Mouse (Mus musculus) embryonic facial prominence, embryonic 14.5 days (tissue): ENCODE data around the gene Sipa1. TPM values are rescaled to one million over a fixed set of nuclear protein-coding genes. Genes with fewer than 3 reads are reported as not detected.

Experiments
- ATAC-seq: fragments of 200-750 bp; cut with Nextera tagmentation; 2 replicates; pipeline ENCODE4 v1.8.0; 2017; ENCODE audit warnings: low read depth, moderate number of reproducible peaks, moderate TSS enrichment
- DNase-seq: peaks from one replicate; pipeline ENCODE4 v3.0.0-alpha.2; 2015; ENCODE audit warnings: low spot score
- H3K27ac ChIP-seq: fragments of 300-500 bp; sonication (generic); replicated peaks from 2 replicates; pipeline ENCODE4 v1.5.1; 2014; ENCODE audit warnings: low read depth, mild to moderate bottlenecking, low read length, moderate library complexity
- H3K27me3 ChIP-seq: fragments of 300-500 bp; sonication (generic); replicated peaks from 2 replicates; pipeline ENCODE4 v1.6.1; 2014; ENCODE audit warnings: low read length; ENCODE audit not compliant: control insufficient read depth, insufficient read depth
- H3K36me3 ChIP-seq: fragments of 300-500 bp; sonication (generic); 2 replicates; pipeline ENCODE4 v1.6.1; 2014; ENCODE audit warnings: low read length, mixed read lengths; ENCODE audit not compliant: control insufficient read depth, insufficient read depth
- H3K4me1 ChIP-seq: fragments of 300-500 bp; sonication (generic); 2 replicates; pipeline ENCODE4 v1.6.1; 2014; ENCODE audit warnings: antibody characterized with exemption, low read length; ENCODE audit not compliant: control insufficient read depth, insufficient read depth
- H3K4me2 ChIP-seq: fragments of 300-500 bp; sonication (generic); 2 replicates; pipeline ENCODE4 v1.6.1; 2014; ENCODE audit warnings: low read depth, mild to moderate bottlenecking, low read length, moderate library complexity, mixed read lengths
- H3K4me3 ChIP-seq: fragments of 300-500 bp; sonication (generic); 2 replicates; pipeline ENCODE4 v1.5.1; 2014; ENCODE audit warnings: low read depth, mild to moderate bottlenecking, low read length
- H3K9ac ChIP-seq: fragments of 300-500 bp; sonication (generic); 2 replicates; pipeline ENCODE4 v1.6.1; 2014; ENCODE audit warnings: low read depth, mild to moderate bottlenecking, low read length, moderate library complexity, mixed read lengths
- H3K9me3 ChIP-seq: fragments of 300-500 bp; sonication (generic); 2 replicates; pipeline ENCODE4 v1.6.1; 2016; ENCODE audit warnings: low read length; ENCODE audit not compliant: control insufficient read depth
- WGBS: fragments of 180-500 bp; shearing (Covaris S2); extraction: QIAGEN DNeasy Blood & Tissue Kit; methylation state at CpG from one replicate; pipeline ENCODE4 v1.1.7; 2014; 5-methylcytosine and 5-hydroxymethylcytosine counted together
- polyA plus RNA-seq: library from polyadenylated mRNA; unstranded; fragments of >200 nt; fragmentation: Nextera tagmentation; extraction: Ambion mirVana; gene quantifications from 2 replicates; pipeline ENCODE4 v1.2.1, GENCODE M21; 2014

Gene Sipa1
- polyA plus RNA-seq, 1 experiment from 2014 or later, result 24.4 TPM

DNA sequence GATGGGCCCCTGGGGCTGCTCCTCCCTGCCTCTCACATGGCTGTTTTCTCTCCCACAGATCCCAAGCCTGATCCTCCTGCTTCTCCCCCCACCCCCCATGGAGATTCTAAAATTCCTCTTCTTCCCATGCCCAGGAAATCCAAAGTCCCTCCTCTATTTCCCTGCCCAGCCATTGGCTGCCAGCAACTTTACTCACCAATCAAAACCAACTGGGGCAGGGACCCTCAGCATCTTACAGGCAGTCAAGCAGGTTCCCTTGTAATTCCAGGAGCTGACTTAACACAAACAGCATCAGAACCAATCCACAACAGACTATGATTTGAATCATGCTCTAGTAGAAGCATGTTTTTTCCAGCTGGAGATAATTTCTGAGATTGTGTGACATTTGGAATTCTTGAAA, 33.6 kb downstream of the Sipa1 start:
- Histone ChIP-seq H3K27me3 (no peaks in the 10 kb centered on the region), H3K9ac (no peak overlapping the region), H3K4me3 (no peak overlapping the region), H3K4me1 (no peaks in the 10 kb centered on the region), H3K27ac (no peak overlapping the region), H3K36me3 (no peaks in the 10 kb centered on the region), H3K4me2 (no peak overlapping the region), H3K9me3 (no peaks in the 10 kb centered on the region)
- no peak for DNase-seq
- ATAC-seq, result no peak

GRCm38 (mm10) chr19:5625311-5625710, 38.2 kb downstream of the Sipa1 start:
- no peaks in the 10 kb centered on the region for H3K4me1 ChIP-seq
- H3K4me3 ChIP-seq, result no peak overlapping the region
- no peaks in the 10 kb centered on the region for H3K36me3 ChIP-seq
- H3K27me3 ChIP-seq, result no peaks in the 10 kb centered on the region
- no peaks in the 10 kb centered on the region for H3K9me3 ChIP-seq
- no peak overlapping the region for H3K27ac ChIP-seq
- no peak overlapping the region for H3K4me2 ChIP-seq
- H3K9ac ChIP-seq, result no peak overlapping the region
- 90% methylated on average over 8 of the region's 8 CpGs for WGBS
- no peak for DNase-seq
- ATAC-seq, result no peak

GRCm38 (mm10) chr19:5621884-5622283, 41.6 kb downstream of the Sipa1 start:
- ATAC-seq, result no peak
- no peaks in the 10 kb centered on the region for H3K9me3 ChIP-seq
- no peak overlapping the region for H3K4me3 ChIP-seq
- H3K36me3 ChIP-seq, result no peaks in the 10 kb centered on the region
- no peak overlapping the region for H3K4me2 ChIP-seq
- H3K27ac ChIP-seq, result no peak overlapping the region
- H3K9ac ChIP-seq, result no peak overlapping the region
- no peaks in the 10 kb centered on the region for H3K4me1 ChIP-seq
- WGBS, result 85% methylated on average over 5 of the region's 5 CpGs
- no peak for DNase-seq
- no peaks in the 10 kb centered on the region for H3K27me3 ChIP-seq

- Histone ChIP-seq H3K4me3 (no peak overlapping the region), H3K27ac (no peak overlapping the region), H3K27me3 (no peaks in the 10 kb centered on the region), H3K9ac (no peak overlapping the region), H3K4me1 (no peaks in the 10 kb centered on the region), H3K9me3 (no peaks in the 10 kb centered on the region), H3K36me3 (no peaks in the 10 kb centered on the region), H3K4me2 (no peak overlapping the region)
- DNase-seq (no peak), ATAC-seq (no peak)
- WGBS, result 86% methylated on average over 4 of the region's 4 CpGs
Observed at GRCm38 (mm10) chr19:5620007-5620406, 43.5 kb downstream of the Sipa1 start.

DNA sequence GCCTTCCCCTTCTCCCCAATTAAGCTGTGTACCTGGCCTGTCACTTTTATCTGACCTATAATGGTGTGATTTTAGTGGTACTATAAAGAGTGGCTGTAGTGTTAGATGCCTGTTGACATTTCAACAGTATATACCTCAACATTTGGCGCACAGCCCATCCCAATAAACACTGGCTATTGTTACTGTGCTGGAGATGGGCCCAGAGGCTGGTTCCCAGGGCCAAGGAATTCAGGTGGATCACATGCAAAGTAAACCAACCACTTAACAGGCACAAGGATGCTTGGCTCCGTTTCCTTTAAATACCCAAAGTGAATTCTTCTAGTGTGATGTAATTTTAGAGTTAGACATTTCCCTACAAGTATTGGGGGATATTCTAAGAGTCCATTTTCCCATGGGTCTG, 48.6 kb downstream of the Sipa1 start:
- no peaks in the 10 kb centered on the region for H3K4me1 ChIP-seq
- 49% methylated on average over 2 of the region's 2 CpGs for WGBS
- no peak overlapping the region for H3K4me3 ChIP-seq
- no peak overlapping the region for H3K9ac ChIP-seq
- H3K36me3 ChIP-seq, result no peaks in the 10 kb centered on the region
- ATAC-seq (0 out of 2 replicates have a peak, but pooled peaks have one; percentile 19), DNase-seq (peak; percentile 71)
- H3K27me3 ChIP-seq, result no peaks in the 10 kb centered on the region
- no peaks in the 10 kb centered on the region for H3K9me3 ChIP-seq
- no peak overlapping the region for H3K4me2 ChIP-seq
- H3K27ac ChIP-seq, result no peak overlapping the region

DNA sequence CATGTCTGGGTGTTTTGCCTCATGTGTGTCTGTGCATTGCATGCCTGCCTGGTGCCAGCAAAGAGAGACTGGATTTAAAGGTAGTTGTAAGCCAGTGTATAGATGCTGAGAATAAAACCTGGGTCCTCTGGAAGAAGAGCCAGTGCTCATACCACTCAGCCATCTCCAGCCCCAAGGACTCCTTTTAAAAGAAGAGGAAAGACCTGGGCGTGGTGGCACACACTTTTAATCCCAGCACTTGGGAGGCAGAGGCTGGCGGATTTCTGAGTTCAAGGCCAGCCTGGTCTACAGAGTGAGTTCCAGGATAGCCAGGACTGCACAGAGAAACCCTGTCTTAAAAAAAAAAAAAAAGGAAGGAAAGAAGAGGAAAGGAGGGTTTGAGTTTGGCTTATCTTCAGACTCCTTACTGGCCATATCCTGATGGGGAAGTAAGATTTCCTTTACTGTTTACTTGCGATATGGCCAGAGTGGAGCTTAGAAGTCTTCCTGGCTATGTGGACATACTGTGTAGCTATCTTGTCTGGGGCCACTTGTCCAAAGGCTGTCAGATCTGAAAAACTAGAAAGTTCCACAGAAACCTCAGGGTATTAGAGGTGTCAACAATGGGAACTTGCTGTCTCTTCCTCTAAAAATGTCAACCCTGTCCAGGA, 50.6 kb downstream of the Sipa1 start:
- peaks cover 4% of the 10 kb centered on the region for H3K4me1 ChIP-seq
- DNase-seq (no peak), ATAC-seq (no peak)
- no peaks in the 10 kb centered on the region for H3K27me3 ChIP-seq
- 66% methylated on average over 3 of the region's 3 CpGs for WGBS
- H3K36me3 ChIP-seq, result peaks cover 8% of the 10 kb centered on the region
- H3K9ac ChIP-seq, result no peak overlapping the region
- H3K4me3 ChIP-seq, result no peak overlapping the region
- H3K4me2 ChIP-seq, result no peak overlapping the region
- H3K9me3 ChIP-seq, result no peaks in the 10 kb centered on the region
- H3K27ac ChIP-seq, result no peak overlapping the region

DNA sequence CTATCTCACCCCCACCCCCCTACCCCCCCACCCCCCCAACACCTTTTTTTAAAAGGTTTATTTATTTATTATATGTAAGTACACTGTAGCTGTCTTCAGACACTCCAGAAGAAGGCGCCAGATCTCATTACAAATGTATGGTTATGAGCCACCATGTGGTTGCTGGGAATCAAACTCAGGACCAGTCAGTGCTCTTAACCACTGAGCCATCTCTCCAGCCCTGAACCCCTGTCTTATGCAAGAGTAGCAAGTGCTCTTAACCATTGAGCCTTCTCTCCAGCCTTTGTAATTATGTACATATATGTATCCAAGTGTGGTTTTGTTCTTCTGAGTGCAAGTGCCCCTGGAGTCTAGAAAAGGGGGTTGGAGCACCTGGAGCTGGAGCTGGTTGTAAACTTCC, 51.5 kb downstream of the Sipa1 start:
- ATAC-seq, result no peak
- WGBS, result 92% methylated on average over 1 of the region's 1 CpGs

DNA sequence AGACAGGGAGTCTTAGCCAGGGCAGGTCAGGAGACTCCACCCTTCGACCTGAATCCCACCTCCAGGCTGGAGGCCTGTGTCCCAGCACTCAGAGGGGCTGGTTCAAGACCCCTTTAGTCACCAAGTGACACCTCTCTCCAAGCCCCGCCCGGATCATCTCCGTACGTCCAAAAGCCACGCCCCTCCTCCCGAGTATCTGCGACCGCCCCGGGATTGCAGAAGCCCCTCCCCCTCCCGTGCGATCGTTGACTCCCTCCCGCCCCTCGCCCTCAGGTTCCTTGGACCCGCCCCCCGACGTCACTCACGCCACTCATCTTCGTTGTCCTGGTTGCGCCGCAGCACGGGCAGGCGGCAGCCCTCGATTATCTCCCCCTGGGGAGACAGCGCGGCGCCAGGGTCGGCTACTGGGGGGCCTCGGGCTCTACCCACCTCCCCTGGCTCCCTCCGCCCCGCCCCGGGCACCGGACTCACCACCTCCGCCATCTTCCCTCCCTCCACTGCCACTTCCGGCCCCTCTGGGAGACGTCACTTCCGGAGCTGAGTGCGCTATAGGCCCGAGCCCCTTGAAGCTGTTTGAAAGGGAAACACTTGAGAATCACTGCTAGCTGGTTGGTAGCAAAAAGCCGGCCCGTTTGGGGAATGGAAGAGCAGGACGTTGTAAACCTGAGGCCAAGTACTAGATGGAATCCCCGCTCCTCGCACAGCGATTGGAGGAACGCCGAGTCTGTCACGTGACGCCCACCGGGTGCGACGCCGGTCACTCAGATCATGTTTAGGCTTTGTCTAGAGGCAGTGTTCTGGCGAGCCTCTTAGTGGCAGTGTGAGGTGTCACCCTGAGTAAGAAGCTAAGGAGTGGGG, 53.7 kb downstream of the Sipa1 start, which contains the start of gene Kat5:
Gene Kat5 (minus strand): TSS at position 691 of the 858 bp plus-strand sequence.
- WGBS, result under 1% methylated on average over 53 of the region's 55 CpGs

More for the DNA sequence above, 51.5 kb downstream of the Sipa1 start:
- no peak overlapping the region for H3K4me3 ChIP-seq
- DNase-seq, result no peak
- H3K4me1 ChIP-seq, result peaks cover 4% of the 10 kb centered on the region
- no peak overlapping the region for H3K27ac ChIP-seq
- no peaks in the 10 kb centered on the region for H3K9me3 ChIP-seq
- no peak overlapping the region for H3K4me2 ChIP-seq
- no peak overlapping the region for H3K9ac ChIP-seq
- H3K27me3 ChIP-seq, result no peaks in the 10 kb centered on the region
- peaks cover 17% of the 10 kb centered on the region for H3K36me3 ChIP-seq

More for the DNA sequence above, 53.7 kb downstream of the Sipa1 start, which contains the start of gene Kat5:
- DNase-seq (peak; percentile 94), ATAC-seq (peak; percentile 94)
- peak within 1 kb of the TSS; percentile 98 for H3K27ac ChIP-seq
- peaks cover 4% of the 10 kb centered on the region for H3K4me1 ChIP-seq
- no peaks in the 10 kb centered on the region for H3K9me3 ChIP-seq
- peaks cover 39% of the 10 kb centered on the region for H3K36me3 ChIP-seq
- peak within 1 kb of the TSS; percentile 83 for H3K9ac ChIP-seq
- peak within 1 kb of the TSS; percentile 68 for H3K4me2 ChIP-seq
- no peaks in the 10 kb centered on the region for H3K27me3 ChIP-seq
- peak within 1 kb of the TSS; percentile 58 for H3K4me3 ChIP-seq
